Mouse (Mus musculus): ENCODE measurements around the gene Ano1. TPM values are rescaled to one million over a fixed set of nuclear protein-coding genes. Genes with fewer than 3 reads are reported as not detected.

Ano1 gene
- total and polyA plus RNA-seq, 2 experiments from 2014 or later = 4.6 to 8.2 TPM

GRCm38 (mm10) chr7:144668603-144669278, 83.0 kb downstream of the Ano1 start:
- H3K4me3 ChIP-seq (ENCODE audit: low read depth, low read length) = no peak overlapping the region
- no peak for TF ChIP-seq CTCF (IDR thresholded peaks at IDR 0.05; ENCODE audit: low read depth)
- ATAC-seq (no peak), DNase-seq (no peak)
- H3K36me3 ChIP-seq (ENCODE audit: insufficient read depth) = no peaks in the 10 kb centered on the region
- no peaks in the 10 kb centered on the region for H3K4me1 ChIP-seq (ENCODE audit: insufficient read depth)
- H3K27ac ChIP-seq (ENCODE audit: low read depth, low read length) = no peak overlapping the region
- H3K9me3 ChIP-seq (ENCODE audit: low read length) = no peaks in the 10 kb centered on the region
- 73% methylated on average over 7 of the region's 7 CpGs for WGBS
- no peak overlapping the region for H3K9ac ChIP-seq
- no peak overlapping the region for H3K4me2 ChIP-seq (ENCODE audit: low read depth)
- H3K27me3 ChIP-seq (ENCODE audit: insufficient read depth, low read length) = no peaks in the 10 kb centered on the region

GRCm38 (mm10) chr7:144667091-144667490, 84.7 kb downstream of the Ano1 start:
- no peak overlapping the region for H3K27ac ChIP-seq (ENCODE audit: low read depth, low read length)
- H3K36me3 ChIP-seq (ENCODE audit: insufficient read depth) = no peaks in the 10 kb centered on the region
- no peak for TF ChIP-seq CTCF (IDR thresholded peaks at IDR 0.05; ENCODE audit: low read depth)
- DNase-seq = no peak
- WGBS = 91% methylated on average over 6 of the region's 6 CpGs
- H3K4me3 ChIP-seq (ENCODE audit: low read depth, low read length) = no peak overlapping the region
- no peak for ATAC-seq
- H3K27me3 ChIP-seq (ENCODE audit: insufficient read depth, low read length) = no peaks in the 10 kb centered on the region
- no peaks in the 10 kb centered on the region for H3K4me1 ChIP-seq (ENCODE audit: insufficient read depth)
- H3K9me3 ChIP-seq (ENCODE audit: low read length) = no peaks in the 10 kb centered on the region
- H3K4me2 ChIP-seq (ENCODE audit: low read depth) = no peak overlapping the region
- H3K9ac ChIP-seq = no peak overlapping the region

- TF ChIP-seq CTCF (IDR thresholded peaks at IDR 0.05; ENCODE audit: low read depth) = no peak
- no peak overlapping the region for H3K27ac ChIP-seq (ENCODE audit: low read depth, low read length)
- no peaks in the 10 kb centered on the region for H3K9me3 ChIP-seq (ENCODE audit: low read length)
- ATAC-seq (no peak), DNase-seq (no peak)
- H3K4me1 ChIP-seq (ENCODE audit: insufficient read depth) = no peaks in the 10 kb centered on the region
- no peaks in the 10 kb centered on the region for H3K36me3 ChIP-seq (ENCODE audit: insufficient read depth)
- H3K9ac ChIP-seq = no peak overlapping the region
- no peaks in the 10 kb centered on the region for H3K27me3 ChIP-seq (ENCODE audit: insufficient read depth, low read length)
- H3K4me3 ChIP-seq (ENCODE audit: low read depth, low read length) = no peak overlapping the region
- H3K4me2 ChIP-seq (ENCODE audit: low read depth) = no peak overlapping the region
- 87% methylated on average over 3 of the region's 3 CpGs for WGBS
Measured at GRCm38 (mm10) chr7:144665585-144665984, 86.2 kb downstream of the Ano1 start.

GRCm38 (mm10) chr7:144663566-144663965, 88.2 kb downstream of the Ano1 start:
- H3K27ac ChIP-seq (ENCODE audit: low read depth, low read length) = no peak overlapping the region
- no peak for TF ChIP-seq CTCF (IDR thresholded peaks at IDR 0.05; ENCODE audit: low read depth)
- H3K9ac ChIP-seq = no peak overlapping the region
- ATAC-seq (no peak), DNase-seq (no peak)
- no peak overlapping the region for H3K4me2 ChIP-seq (ENCODE audit: low read depth)
- no peaks in the 10 kb centered on the region for H3K36me3 ChIP-seq (ENCODE audit: insufficient read depth)
- H3K9me3 ChIP-seq (ENCODE audit: low read length) = no peaks in the 10 kb centered on the region
- H3K4me1 ChIP-seq (ENCODE audit: insufficient read depth) = no peaks in the 10 kb centered on the region
- 60% methylated on average over 6 of the region's 6 CpGs for WGBS
- no peak overlapping the region for H3K4me3 ChIP-seq (ENCODE audit: low read depth, low read length)
- no peaks in the 10 kb centered on the region for H3K27me3 ChIP-seq (ENCODE audit: insufficient read depth, low read length)

- H3K4me1 ChIP-seq (ENCODE audit: insufficient read depth) = 0 out of 2 replicates have a peak, but pooled peaks cover 4% of the 10 kb centered on the region
- H3K9me3 ChIP-seq (ENCODE audit: low read length) = no peaks in the 10 kb centered on the region
- 0 out of 2 replicates have a peak, but pooled peaks have one; percentile 12 for TF ChIP-seq CTCF (IDR thresholded peaks at IDR 0.05; ENCODE audit: low read depth)
- ATAC-seq = no peak
- H3K27me3 ChIP-seq (ENCODE audit: insufficient read depth, low read length) = no peaks in the 10 kb centered on the region
- no peak overlapping the region for H3K27ac ChIP-seq (ENCODE audit: low read depth, low read length)
- H3K9ac ChIP-seq = no peak overlapping the region
- no peak overlapping the region for H3K4me2 ChIP-seq (ENCODE audit: low read depth)
- 77% methylated on average over 9 of the region's 9 CpGs for WGBS
- no peak for DNase-seq
- H3K4me3 ChIP-seq (ENCODE audit: low read depth, low read length) = no peak overlapping the region
- H3K36me3 ChIP-seq (ENCODE audit: insufficient read depth) = no peaks in the 10 kb centered on the region
Measured at GRCm38 (mm10) chr7:144656261-144656967, 95.4 kb downstream of the Ano1 start.

GRCm38 (mm10) chr7:144653681-144654425, 97.9 kb downstream of the Ano1 start:
- H3K4me3 ChIP-seq (ENCODE audit: low read depth, low read length) = no peak overlapping the region
- H3K4me2 ChIP-seq (ENCODE audit: low read depth) = no peak overlapping the region
- 0 out of 2 replicates have a peak, but pooled peaks cover 4% of the 10 kb centered on the region for H3K4me1 ChIP-seq (ENCODE audit: insufficient read depth)
- no peaks in the 10 kb centered on the region for H3K36me3 ChIP-seq (ENCODE audit: insufficient read depth)
- H3K27me3 ChIP-seq (ENCODE audit: insufficient read depth, low read length) = no peaks in the 10 kb centered on the region
- WGBS = 6% methylated on average over 10 of the region's 10 CpGs
- peak overlapping the region; percentile 29; the same call in 1 of the 2 replicates for H3K27ac ChIP-seq (ENCODE audit: low read depth, low read length)
- H3K9me3 ChIP-seq (ENCODE audit: low read length) = no peaks in the 10 kb centered on the region
- H3K9ac ChIP-seq = no peak overlapping the region
- TF ChIP-seq CTCF (IDR thresholded peaks at IDR 0.05; ENCODE audit: low read depth) = no peak
- peak; percentile 95 for ATAC-seq
- DNase-seq = peak; percentile 78

All from forebrain, postnatal 0 days (tissue).